Mouse (Mus musculus): ENCODE data around the gene Pde7b.

DNA sequence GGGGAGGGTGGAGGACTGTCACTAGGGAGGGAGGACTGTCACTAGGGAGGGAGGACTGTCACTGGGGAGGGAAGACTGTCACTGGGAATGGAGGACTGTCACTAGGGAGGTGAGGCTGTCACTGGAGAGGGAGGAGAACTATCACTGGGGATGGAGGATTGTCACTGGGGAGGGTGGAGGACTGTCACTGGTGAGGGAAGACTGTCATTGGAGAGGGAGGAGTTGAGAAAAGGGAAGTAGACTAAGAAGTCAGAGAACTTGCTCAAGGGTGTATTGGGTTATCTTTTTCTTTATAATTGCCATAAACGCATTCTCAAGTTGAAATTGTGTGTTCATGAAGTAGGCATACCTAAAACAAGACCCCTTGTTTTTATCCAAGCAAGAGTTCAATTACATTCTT is 150.5 kb downstream of the Pde7b start:
- TF ChIP-seq CTCF (IDR thresholded peaks at IDR 0.05; ENCODE audit: insufficient read depth, low read length) (no peak), POLR2A (IDR thresholded peaks at IDR 0.05; ENCODE audit: borderline replicate concordance, extremely low read depth, low read depth, low read length) (no peak)

Data from lung, adult 2 months (tissue).